Mouse (Mus musculus): Measurements from ENCODE around the gene Zfp446. TPM values are rescaled to one million over a fixed set of nuclear protein-coding genes. Genes with fewer than 3 reads are reported as not detected.
"Not testable (repeated sequence)": the region's sequence is repeated elsewhere in the genome, so short reads cannot be mapped to it uniquely, and the experiment has no call there.

Zfp446 gene
- 4.1 and 5.1 TPM in 2 replicates for polyA plus RNA-seq (2012; rRNA removed)

DNA sequence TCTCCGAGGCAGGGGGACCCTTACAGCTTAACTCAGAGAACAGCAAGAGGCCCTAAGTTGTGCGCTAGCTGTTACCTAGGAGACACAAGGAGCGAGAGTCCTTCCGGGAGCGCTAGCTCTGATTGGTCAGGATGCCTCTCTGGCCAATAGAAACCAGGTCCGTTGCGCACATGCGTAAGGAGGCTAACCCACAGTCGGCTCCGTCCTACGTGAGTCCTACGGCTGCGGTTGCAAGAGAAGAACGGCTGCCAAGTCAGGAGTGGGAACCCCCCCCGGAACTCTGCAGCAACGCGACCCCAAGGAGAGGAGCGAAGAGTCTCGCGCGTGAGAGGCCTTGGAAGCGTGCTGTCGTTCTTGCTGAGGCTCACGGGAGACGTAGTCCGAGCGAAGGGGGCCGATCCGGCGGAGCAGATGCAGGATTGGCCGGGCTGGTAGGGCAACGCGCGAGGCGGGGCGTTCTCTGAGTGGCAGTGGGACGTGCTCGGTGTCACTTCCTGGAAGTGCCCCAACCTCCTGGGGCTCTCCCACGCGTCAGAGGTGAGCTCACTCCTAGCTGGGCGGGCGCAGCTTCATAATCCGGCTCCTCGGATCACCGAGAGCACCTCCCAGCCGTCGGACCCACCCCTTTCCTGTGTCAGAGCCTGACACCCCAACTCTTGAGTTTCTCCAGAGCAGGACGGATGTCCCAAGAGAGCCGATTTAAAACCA is at the start of gene Zfp446:
Gene Zfp446, plus strand, starts transcription at position 167 of the 708 bp plus-strand sequence.
- Histone ChIP-seq H3K4me1 (ENCODE audit: control insufficient read depth, insufficient read depth, insufficient read length) (peaks cover 5% of the 10 kb centered on the region; the same call in 1 of the 2 replicates), H3K27ac (ENCODE audit: insufficient read depth, low read length) (peak within 1 kb of the TSS; percentile 97), H3K4me3 (ENCODE audit: extremely low read depth, insufficient read depth, insufficient read length) (peak within 1 kb of the TSS; percentile 93), H3K27me3 (ENCODE audit: control insufficient read depth, insufficient read depth, low read length) (no peaks in the 10 kb centered on the region), H3K36me3 (ENCODE audit: control insufficient read depth, insufficient read depth, low read length) (no peaks in the 10 kb centered on the region)
- DNase-seq (ENCODE audit: low read depth in 1 of 2, low spot score in 2 of 2) = peak; percentile 97 to 98
- WGBS = under 1% methylated on average over 49 of the region's 49 CpGs
- TF ChIP-seq CTCF (IDR thresholded peaks at IDR 0.05; ENCODE audit: extremely low read depth, insufficient read depth, insufficient read length, insufficient replicate concordance) (no peak), POLR2A (IDR thresholded peaks at IDR 0.05; ENCODE audit: low read depth, low read length) (peak; percentile 79)

DNA sequence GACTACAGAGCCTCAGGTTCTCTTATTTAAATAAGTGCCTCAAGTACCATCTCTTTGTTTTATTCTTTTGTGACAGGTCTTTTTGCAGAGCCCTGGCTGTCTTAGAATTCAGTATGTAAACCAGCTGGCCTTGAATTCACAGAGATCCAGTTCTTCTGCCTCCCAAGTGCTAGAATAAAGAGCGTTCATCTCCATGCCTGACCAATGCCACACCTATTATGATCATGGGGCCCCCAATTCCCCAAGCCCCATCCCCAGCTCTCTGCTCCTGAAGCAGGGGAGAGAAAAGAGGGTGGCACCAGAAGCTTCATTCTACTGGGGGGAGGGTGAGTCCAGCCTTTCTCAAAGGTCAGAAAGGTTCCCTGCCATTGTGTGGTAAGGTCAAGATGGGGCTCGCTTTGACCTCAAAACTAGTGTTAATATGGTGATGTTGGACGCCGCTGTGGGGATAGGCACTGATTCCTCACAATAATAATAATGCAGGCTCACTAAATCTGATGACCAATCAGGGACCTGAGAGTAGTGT is 44.0 kb upstream of the Zfp446 start:
- Histone ChIP-seq H3K27me3 (ENCODE audit: control insufficient read depth, insufficient read depth, low read length) (no peaks in the 10 kb centered on the region), H3K4me3 (ENCODE audit: extremely low read depth, insufficient read depth, insufficient read length) (no peak overlapping the region), H3K27ac (ENCODE audit: insufficient read depth, low read length) (no peak overlapping the region), H3K4me1 (ENCODE audit: control insufficient read depth, insufficient read depth, insufficient read length) (no peaks in the 10 kb centered on the region), H3K36me3 (ENCODE audit: control insufficient read depth, insufficient read depth, low read length) (no peaks in the 10 kb centered on the region)
- no peak for DNase-seq (ENCODE audit: low read depth in 1 of 2, low spot score in 2 of 2)
- TF ChIP-seq POLR2A (IDR thresholded peaks at IDR 0.05; ENCODE audit: low read depth, low read length) = no peak
- TF ChIP-seq CTCF (IDR thresholded peaks at IDR 0.05; ENCODE audit: extremely low read depth, insufficient read depth, insufficient read length, insufficient replicate concordance) = no peak
- WGBS = 90% methylated on average over 4 of the region's 4 CpGs

DNA sequence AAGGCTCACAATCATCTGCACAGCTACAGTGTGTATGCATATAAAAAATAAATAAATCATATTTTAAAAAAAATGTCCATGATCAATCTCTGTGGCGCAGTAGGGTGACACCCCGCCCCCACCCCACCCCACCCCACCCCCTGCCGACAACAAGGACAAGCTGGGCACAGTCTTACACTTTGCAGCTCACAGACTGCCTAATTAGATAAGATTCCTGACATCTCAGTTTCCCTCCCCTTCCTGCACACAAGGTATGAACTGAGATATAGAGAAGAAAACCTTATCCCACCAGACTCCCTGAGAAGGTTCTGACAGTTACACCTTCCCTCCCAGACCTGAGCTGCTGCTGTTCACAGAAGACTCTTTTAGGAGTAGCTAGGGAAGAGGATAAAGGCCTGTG is 42.8 kb upstream of the Zfp446 start:
- no peak for TF ChIP-seq CTCF (IDR thresholded peaks at IDR 0.05; ENCODE audit: extremely low read depth, insufficient read depth, insufficient read length, insufficient replicate concordance)
- TF ChIP-seq POLR2A (IDR thresholded peaks at IDR 0.05; ENCODE audit: low read depth, low read length) = no peak
- WGBS = 74% methylated on average over 3 of the region's 3 CpGs
- Histone ChIP-seq H3K4me1 (ENCODE audit: control insufficient read depth, insufficient read depth, insufficient read length) (no peaks in the 10 kb centered on the region), H3K4me3 (ENCODE audit: extremely low read depth, insufficient read depth, insufficient read length) (no peak overlapping the region), H3K36me3 (ENCODE audit: control insufficient read depth, insufficient read depth, low read length) (no peaks in the 10 kb centered on the region), H3K27ac (ENCODE audit: insufficient read depth, low read length) (no peak overlapping the region), H3K27me3 (ENCODE audit: control insufficient read depth, insufficient read depth, low read length) (no peaks in the 10 kb centered on the region)
- DNase-seq (ENCODE audit: low read depth in 1 of 2, low spot score in 2 of 2) = no peak

DNA sequence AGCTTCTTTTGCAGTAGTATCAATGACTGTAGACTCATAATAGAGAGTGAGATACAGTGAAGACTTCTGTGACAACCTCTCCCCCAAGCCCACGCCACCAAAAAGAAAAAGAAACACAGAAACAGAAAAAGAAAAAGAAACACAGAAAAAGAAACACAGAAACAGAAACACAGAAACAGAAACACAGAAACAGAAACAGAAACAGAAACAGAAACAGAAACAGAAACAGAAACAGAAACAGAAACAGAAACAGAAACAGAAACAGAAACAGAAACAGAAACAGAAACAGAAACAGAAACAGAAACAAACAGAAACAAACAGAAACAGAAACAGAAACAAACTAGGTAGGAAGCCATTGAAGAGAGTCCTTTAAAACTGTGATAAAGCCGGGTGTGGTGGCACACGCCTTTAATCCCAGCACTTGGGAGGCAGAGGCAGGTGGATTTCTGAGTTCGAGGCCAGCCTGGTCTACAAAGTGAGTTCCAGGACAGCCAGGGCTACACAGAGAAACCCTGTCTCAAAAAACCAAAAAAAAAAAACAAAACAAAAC is 40.3 kb upstream of the Zfp446 start:
- WGBS = 95% methylated on average over 4 of the region's 4 CpGs
- H3K27me3 ChIP-seq (ENCODE audit: control insufficient read depth, insufficient read depth, low read length); H3K4me1 ChIP-seq (ENCODE audit: control insufficient read depth, insufficient read depth, insufficient read length); H3K4me3 ChIP-seq (ENCODE audit: extremely low read depth, insufficient read depth, insufficient read length); DNase-seq (ENCODE audit: low read depth in 1 of 2, low spot score in 2 of 2); H3K27ac ChIP-seq (ENCODE audit: insufficient read depth, low read length); H3K36me3 ChIP-seq (ENCODE audit: control insufficient read depth, insufficient read depth, low read length): not testable (repeated sequence)

DNA sequence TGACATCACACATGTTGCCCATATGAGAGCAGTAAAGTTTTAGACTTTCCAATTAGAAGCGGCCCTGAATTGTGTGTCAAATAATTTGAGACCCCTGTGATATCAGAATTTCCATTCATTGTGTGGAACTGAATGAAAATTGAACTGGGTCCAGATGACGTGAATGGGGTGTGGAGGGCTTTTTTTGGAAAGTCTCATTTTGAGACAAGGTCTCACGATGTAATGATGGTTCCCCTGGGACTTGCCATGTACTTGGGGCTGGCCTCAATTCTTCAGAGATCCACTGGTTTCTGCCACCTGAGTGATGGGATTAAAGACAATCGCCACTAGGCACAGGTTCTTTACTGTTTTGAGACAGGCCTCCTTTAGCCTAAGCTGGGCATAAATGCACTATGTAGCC is 37.0 kb upstream of the Zfp446 start:
- Histone ChIP-seq H3K27ac (ENCODE audit: insufficient read depth, low read length) (no peak overlapping the region), H3K36me3 (ENCODE audit: control insufficient read depth, insufficient read depth, low read length) (no peaks in the 10 kb centered on the region), H3K4me1 (ENCODE audit: control insufficient read depth, insufficient read depth, insufficient read length) (no peaks in the 10 kb centered on the region), H3K27me3 (ENCODE audit: control insufficient read depth, insufficient read depth, low read length) (no peaks in the 10 kb centered on the region), H3K4me3 (ENCODE audit: extremely low read depth, insufficient read depth, insufficient read length) (no peak overlapping the region)
- no peak for DNase-seq (ENCODE audit: low read depth in 1 of 2, low spot score in 2 of 2)
- WGBS = 79% methylated on average over 4 of the region's 4 CpGs
- TF ChIP-seq POLR2A (IDR thresholded peaks at IDR 0.05; ENCODE audit: low read depth, low read length) (no peak), CTCF (IDR thresholded peaks at IDR 0.05; ENCODE audit: extremely low read depth, insufficient read depth, insufficient read length, insufficient replicate concordance) (no peak)

DNA sequence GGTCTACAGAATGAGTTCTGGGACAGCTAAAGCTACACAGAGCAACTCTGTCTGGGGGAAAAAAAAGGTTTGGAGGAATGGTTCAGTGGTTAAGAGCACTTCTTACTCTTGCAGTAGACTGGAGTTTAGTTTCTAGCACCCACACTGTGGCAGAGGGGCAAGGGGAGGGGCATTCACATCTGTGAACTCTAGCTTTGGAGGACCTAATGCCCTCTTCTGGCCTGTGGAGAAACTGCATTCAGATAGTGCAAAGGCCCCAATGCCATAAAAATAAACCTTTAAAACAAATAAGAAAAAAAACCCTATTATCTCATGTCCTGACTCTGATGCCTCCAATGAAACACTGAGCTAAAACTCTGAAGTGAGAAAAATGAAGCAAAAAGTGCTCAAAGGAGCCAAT is 34.2 kb upstream of the Zfp446 start:
- DNase-seq (ENCODE audit: low read depth in 1 of 2, low spot score in 2 of 2) = peak in 1 of 2 experiments; percentile 21
- TF ChIP-seq POLR2A (IDR thresholded peaks at IDR 0.05; ENCODE audit: low read depth, low read length) (no peak), CTCF (IDR thresholded peaks at IDR 0.05; ENCODE audit: extremely low read depth, insufficient read depth, insufficient read length, insufficient replicate concordance) (no peak)
- no peak overlapping the region for H3K4me3 ChIP-seq (ENCODE audit: extremely low read depth, insufficient read depth, insufficient read length)

More for the DNA sequence above, 34.2 kb upstream of the Zfp446 start:
- no peak overlapping the region for H3K27ac ChIP-seq (ENCODE audit: insufficient read depth, low read length)
- H3K4me1 ChIP-seq (ENCODE audit: control insufficient read depth, insufficient read depth, insufficient read length) = no peaks in the 10 kb centered on the region
- no peaks in the 10 kb centered on the region for H3K36me3 ChIP-seq (ENCODE audit: control insufficient read depth, insufficient read depth, low read length)
- no peaks in the 10 kb centered on the region for H3K27me3 ChIP-seq (ENCODE audit: control insufficient read depth, insufficient read depth, low read length)

Measured in spleen, adult 2 months (tissue).